ENCODE assay signal across 14 mouse cellular contexts in the genomic region with DNA sequence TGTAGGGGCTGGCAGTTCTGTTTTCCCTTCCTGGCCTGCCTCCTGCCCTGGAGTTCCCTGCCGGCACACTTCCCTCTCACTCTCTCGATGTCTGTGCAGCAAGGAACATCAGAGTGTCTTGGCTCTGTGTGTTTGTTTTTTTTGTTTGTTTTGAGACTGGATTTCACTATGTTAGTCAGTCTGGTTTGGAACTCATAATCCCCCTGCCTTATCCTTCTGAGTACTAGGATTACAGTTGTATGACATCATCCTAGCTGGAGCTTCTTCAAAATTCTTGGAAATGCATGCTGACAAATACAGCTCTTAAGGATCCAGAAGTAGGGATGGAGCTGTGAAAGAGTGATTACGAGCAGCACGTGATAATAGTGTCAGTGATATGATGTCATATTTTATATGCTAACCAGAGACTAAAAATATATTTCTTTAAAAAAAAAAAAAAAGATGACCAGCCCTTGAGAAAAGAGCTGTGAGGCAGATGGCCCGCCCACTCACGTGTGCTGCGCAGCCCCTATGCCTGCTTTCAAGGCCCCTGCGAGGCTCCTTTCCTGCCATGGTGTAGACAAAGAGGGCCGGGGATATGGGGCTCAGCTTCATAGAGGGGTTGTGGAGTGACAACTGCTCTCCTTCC. TPM values are rescaled to one million over a fixed set of nuclear protein-coding genes. Genes with fewer than 3 reads are reported as not detected.
DNase-seq lines count a peak whose midpoint lies in the region; ATAC-seq lines count a peak whose summit lies in the region.
"Had no signal": no experiment of that assay in that cellular context is flagged by ENCODE, and none has a peak within 500 bp of the region (broad histone marks: within the 10 kb centered on the region; RNA-seq: fewer than 3 reads in every experiment).

No protein-coding gene starts in this region.

- 80% methylated on average over 9 of the region's 9 CpGs for WGBS in hindbrain, embryonic 14.5 days
- WGBS in hindbrain, embryonic 16.5 days: 76% methylated on average over 9 of the region's 9 CpGs
- WGBS in midbrain, embryonic 15.5 days: 70% methylated on average over 9 of the region's 9 CpGs
- WGBS in midbrain, embryonic 10.5 days: 86% methylated on average over 9 of the region's 9 CpGs
- WGBS in stomach, embryonic 16.5 days: 64% methylated on average over 9 of the region's 9 CpGs

- ATAC-seq in hindbrain, embryonic 14.5 days (ENCODE audit: low FRiP score): no peak
- no peak for ATAC-seq in hindbrain, embryonic 16.5 days
- no peak for ATAC-seq in midbrain, embryonic 15.5 days (replicated peaks)
- no peak; the same call in 1 of the 2 replicates for ATAC-seq in stomach, embryonic 16.5 days (ENCODE audit: insufficient read depth, low FRiP score)

- H3K9me3 ChIP-seq in hindbrain, embryonic 14.5 days (ENCODE audit: control insufficient read depth, low read length): no peaks in the 10 kb centered on the region
- no peaks in the 10 kb centered on the region for H3K9me3 ChIP-seq in hindbrain, embryonic 16.5 days (ENCODE audit: control insufficient read depth, low read length)
- no peaks in the 10 kb centered on the region for H3K9me3 ChIP-seq in midbrain, embryonic 15.5 days
- H3K9me3 ChIP-seq in midbrain, embryonic 10.5 days (replicated peaks): no peaks in the 10 kb centered on the region
- no peaks in the 10 kb centered on the region for H3K9me3 ChIP-seq in stomach, embryonic 16.5 days (replicated peaks; ENCODE audit: control insufficient read depth, low read length)

- H3K4me3 ChIP-seq in hindbrain, embryonic 14.5 days (replicated peaks; ENCODE audit: low read length): no peak overlapping the region
- no peak overlapping the region for H3K4me3 ChIP-seq in hindbrain, embryonic 16.5 days (ENCODE audit: low read length)
- no peak overlapping the region for H3K4me3 ChIP-seq in midbrain, embryonic 15.5 days
- H3K4me3 ChIP-seq in midbrain, embryonic 10.5 days: no peak overlapping the region
- H3K4me3 ChIP-seq in stomach, embryonic 16.5 days (replicated peaks; ENCODE audit: low read length): no peak overlapping the region
- H3K4me3 ChIP-seq: erythroblast, embryonic 14.5 days had no signal

- H3K36me3 ChIP-seq in hindbrain, embryonic 14.5 days (replicated peaks; ENCODE audit: control insufficient read depth, insufficient read depth): peaks cover 34% of the 10 kb centered on the region
- no peaks in the 10 kb centered on the region for H3K36me3 ChIP-seq in hindbrain, embryonic 16.5 days (ENCODE audit: control insufficient read depth, insufficient read depth, low read length)
- no peaks in the 10 kb centered on the region; the same call in 1 of the 2 replicates for H3K36me3 ChIP-seq in midbrain, embryonic 15.5 days (replicated peaks)
- peaks cover 86% of the 10 kb centered on the region for H3K36me3 ChIP-seq in midbrain, embryonic 10.5 days
- peaks cover 4% of the 10 kb centered on the region; the same call in 1 of the 2 replicates for H3K36me3 ChIP-seq in stomach, embryonic 16.5 days (ENCODE audit: control insufficient read depth, insufficient read depth, low read length)

- no peak for DNase-seq in hindbrain, embryonic 14.5 days (ENCODE audit: low spot score)
- no peak for DNase-seq in midbrain, embryonic 10.5 days (ENCODE audit: low spot score)
- peak; percentile 44 to 70 for DNase-seq in left cerebral cortex, postnatal 25 days (ENCODE audit: low spot score in 2 of 2)
- DNase-seq in thymus, postnatal 25 days: no peak
- no peak for DNase-seq in adrenal gland, adult 18-20 months (ENCODE audit: low spot score in 2 of 2)
- DNase-seq: cerebellum, postnatal 36 days; gastrocnemius, postnatal 25 days; kidney, adult 8-10 months had no signal

- H3K27me3 ChIP-seq in hindbrain, embryonic 14.5 days (ENCODE audit: control insufficient read depth, insufficient read depth, low read length): no peaks in the 10 kb centered on the region
- H3K27me3 ChIP-seq in hindbrain, embryonic 16.5 days (replicated peaks; ENCODE audit: control insufficient read depth, insufficient read depth, low read length): no peaks in the 10 kb centered on the region
- no peaks in the 10 kb centered on the region for H3K27me3 ChIP-seq in midbrain, embryonic 15.5 days (replicated peaks)
- no peaks in the 10 kb centered on the region for H3K27me3 ChIP-seq in midbrain, embryonic 10.5 days (ENCODE audit: low read depth, poor library complexity, severe bottlenecking)
- no peaks in the 10 kb centered on the region for H3K27me3 ChIP-seq in stomach, embryonic 16.5 days (ENCODE audit: control insufficient read depth, insufficient read depth, low read length)

- H3K9ac ChIP-seq in hindbrain, embryonic 14.5 days: no peak overlapping the region
- no peak overlapping the region for H3K9ac ChIP-seq in hindbrain, embryonic 16.5 days (ENCODE audit: low read depth, low read length)
- H3K9ac ChIP-seq in midbrain, embryonic 15.5 days: no peak overlapping the region
- H3K9ac ChIP-seq in stomach, embryonic 16.5 days (ENCODE audit: low read length): no peak overlapping the region
- H3K9ac ChIP-seq: liver, embryonic 14.5 days had no signal

- H3K27ac ChIP-seq in hindbrain, embryonic 14.5 days: peak overlapping the region; percentile 54; the same call in 1 of the 2 replicates
- no peak overlapping the region for H3K27ac ChIP-seq in hindbrain, embryonic 16.5 days (ENCODE audit: low read depth, low read length)
- H3K27ac ChIP-seq in midbrain, embryonic 15.5 days: peak overlapping the region; percentile 15; the same call in 1 of the 2 replicates
- no peak overlapping the region for H3K27ac ChIP-seq in midbrain, embryonic 10.5 days (replicated peaks)
- H3K27ac ChIP-seq in stomach, embryonic 16.5 days (ENCODE audit: low read length): peak overlapping the region; percentile 46; the same call in 1 of the 2 replicates
- H3K27ac ChIP-seq: liver, embryonic 14.5 days had no signal

- H3K4me2 ChIP-seq in hindbrain, embryonic 14.5 days (replicated peaks): no peak overlapping the region
- H3K4me2 ChIP-seq in hindbrain, embryonic 16.5 days (ENCODE audit: low read length): no peak overlapping the region
- H3K4me2 ChIP-seq in midbrain, embryonic 15.5 days: no peak overlapping the region
- no peak overlapping the region for H3K4me2 ChIP-seq in stomach, embryonic 16.5 days (ENCODE audit: low read depth, low read length)

- intact Hi-C loops in left cerebral cortex, postnatal 25 days (cut with DNase I): loop anchor here (1.0 kb wide), 1 partner anchor 30 kb away; no protein-coding TSS in a partner anchor

- no peaks in the 10 kb centered on the region; the same call in 1 of the 2 replicates for H3K4me1 ChIP-seq in hindbrain, embryonic 14.5 days (replicated peaks; ENCODE audit: control insufficient read depth, insufficient read depth, low read length)
- peaks cover 6% of the 10 kb centered on the region for H3K4me1 ChIP-seq in hindbrain, embryonic 16.5 days (ENCODE audit: control insufficient read depth, insufficient read depth, low read depth, low read length)
- no peaks in the 10 kb centered on the region; the same call in 1 of the 2 replicates for H3K4me1 ChIP-seq in midbrain, embryonic 15.5 days
- H3K4me1 ChIP-seq in midbrain, embryonic 10.5 days: peaks cover 17% of the 10 kb centered on the region
- H3K4me1 ChIP-seq in stomach, embryonic 16.5 days (ENCODE audit: control insufficient read depth, insufficient read depth, low read length): peaks cover 14% of the 10 kb centered on the region

RNA-seq across cellular contexts. Expression of gene Hgfac, which starts 21.5 kb away (rescaled TPM):
- 0.48 and 0.72 TPM in 2 replicates for polyA plus RNA-seq in hindbrain, embryonic 14.5 days (2014; fragmentation: Nextera tagmentation; extraction: Ambion mirVana)
- polyA plus RNA-seq in hindbrain, embryonic 16.5 days (2015; fragmentation: Nextera tagmentation; extraction: Ambion mirVana): 0.35 and 0.45 TPM in 2 replicates
- polyA plus RNA-seq in midbrain, embryonic 15.5 days (2015; fragmentation: Nextera tagmentation; extraction: Ambion mirVana): 0.49 and 0.67 TPM in 2 replicates
- polyA plus RNA-seq in midbrain, embryonic 10.5 days (2016; fragmentation: Nextera tagmentation; extraction: Ambion mirVana): 0.28 and 0.53 TPM in 2 replicates
- 1 to 10 TPM; 1.1 TPM for total RNA-seq in left cerebral cortex, postnatal 25 days (2021)
- 7.7 and 8.2 TPM in 2 replicates for polyA plus RNA-seq in stomach, embryonic 16.5 days (2015; fragmentation: Nextera tagmentation; extraction: Ambion mirVana)
- total RNA-seq in adrenal gland, adult 18-20 months (2021): under 1 TPM; 0.22 to 0.96 TPM

RNA-seq across cellular contexts. Expression of gene Dok7, which starts 36.8 kb away (rescaled TPM):
- 5.5 and 7.1 TPM in 2 replicates for polyA plus RNA-seq in hindbrain, embryonic 14.5 days (2014; fragmentation: Nextera tagmentation; extraction: Ambion mirVana)
- polyA plus RNA-seq in hindbrain, embryonic 16.5 days (2015; fragmentation: Nextera tagmentation; extraction: Ambion mirVana): 12.0 and 12.5 TPM in 2 replicates
- polyA plus RNA-seq in midbrain, embryonic 15.5 days (2015; fragmentation: Nextera tagmentation; extraction: Ambion mirVana): 7.9 and 9.3 TPM in 2 replicates
- polyA plus RNA-seq in midbrain, embryonic 10.5 days (2016; fragmentation: Nextera tagmentation; extraction: Ambion mirVana): 0.27 and 0.42 TPM in 2 replicates
- 10 to 100 TPM; 19.6 to 20.0 TPM for total RNA-seq in left cerebral cortex, postnatal 25 days (2021)
- polyA plus RNA-seq in stomach, embryonic 16.5 days (2015; fragmentation: Nextera tagmentation; extraction: Ambion mirVana): 1.9 and 2.0 TPM in 2 replicates
- total RNA-seq in adrenal gland, adult 18-20 months (2021): 10 to 100 TPM in 1 of 2 experiments, 1 to 10 TPM in 1; 7.4 to 16.0 TPM
- total RNA-seq: hematopoietic stem cell, adult 5-6 weeks had no signal
- polyA plus RNA-seq: erythroblast, embryonic 14.5 days had no signal

Comparison
In these comparisons a context has a peak if more than half of its experiments do, and no peak if none do; other contexts are left out.
1. H3K27ac ChIP-seq: peak in hindbrain, embryonic 14.5 days (single experiment), midbrain, embryonic 15.5 days (single experiment) and stomach, embryonic 16.5 days (single experiment); none in hindbrain, embryonic 16.5 days (single experiment) and midbrain, embryonic 10.5 days (single experiment).
2. DNase-seq: peak in left cerebral cortex, postnatal 25 days (2 of 2); none in hindbrain, embryonic 14.5 days (single experiment), midbrain, embryonic 10.5 days (single experiment), thymus, postnatal 25 days (single experiment) and adrenal gland, adult 18-20 months (0 of 2).